In genomic region chr13:32993152-32993893, GRCm38 (mm10) we compare ENCODE assay signal across 10 mouse cellular contexts. TPM values are rescaled to one million over a fixed set of nuclear protein-coding genes. Genes with fewer than 3 reads are reported as not detected.
A peak's percentile ranks its signal among the peaks of the same experiment; 100 is the strongest.
DNase-seq lines count a peak whose midpoint lies in the region; ATAC-seq and TF ChIP-seq lines count a peak whose summit lies in the region.
"Had no signal": no experiment of that assay in that cellular context is flagged by ENCODE, and none has a peak within 500 bp of the region (broad histone marks: within the 10 kb centered on the region; RNA-seq: fewer than 3 reads in every experiment).

No protein-coding gene starts in this region.

- peak overlapping the region; percentile 53; the same call in 1 of the 2 replicates for H3K9ac ChIP-seq in liver, postnatal 0 days (replicated peaks)

- intact Hi-C loops in left cerebral cortex, postnatal 36 days (cut with DNase I) = no loop called here

- no peaks in the 10 kb centered on the region for H3K9me3 ChIP-seq in liver, postnatal 0 days (ENCODE audit: low read length)

- H3K27me3 ChIP-seq in liver, postnatal 0 days (ENCODE audit: insufficient read depth, low read length) = no peaks in the 10 kb centered on the region

- peak; percentile 48 to 81 for DNase-seq in adrenal gland, adult (ENCODE audit: inconsistent age in 2 of 2, low spot score in 1 of 2)
- no peak for DNase-seq in adrenal gland, postnatal 4 days (ENCODE audit: low spot score in 2 of 2)
- DNase-seq in thymus, postnatal 14 days = peak; percentile 35
- no peak for DNase-seq in thymus, adult 18-20 months
- DNase-seq in liver, postnatal 0 days = peak; percentile 68
- DNase-seq in yolk sac, embryonic 10.5 days (ENCODE audit: low spot score) = peak; percentile 21
- no peak for DNase-seq in left cerebral cortex, postnatal 36 days (ENCODE audit: low spot score in 2 of 2)
- no peak for DNase-seq in gastrocnemius, adult 18-20 months (ENCODE audit: low spot score)
- DNase-seq: right cerebral cortex, adult 18-20 months had no signal

- H3K4me2 ChIP-seq in liver, postnatal 0 days (ENCODE audit: low read depth, low read length) = peak overlapping the region; percentile 62

- WGBS in liver, postnatal 0 days (ENCODE audit: insufficient replicate concordance) = 30% methylated on average over 10 of the region's 10 CpGs

- TF ChIP-seq CTCF in liver, postnatal 0 days (IDR thresholded peaks at IDR 0.05; ENCODE audit: low read depth) = no peak

- peaks cover 18% of the 10 kb centered on the region for H3K4me1 ChIP-seq in liver, postnatal 0 days (ENCODE audit: insufficient read depth)

- H3K36me3 ChIP-seq in liver, postnatal 0 days (replicated peaks; ENCODE audit: insufficient read depth, low read length) = no peaks in the 10 kb centered on the region

- H3K4me3 ChIP-seq in liver, postnatal 0 days (ENCODE audit: low read depth, low read length) = peak overlapping the region; percentile 22; the same call in 1 of the 2 replicates

- peak; percentile 84 for TF ChIP-seq EP300 in liver, postnatal 0 days (IDR thresholded peaks at IDR 0.05; ENCODE audit: low read depth)

- ATAC-seq in liver, postnatal 0 days = peak; percentile 96

- peak overlapping the region; percentile 94 for H3K27ac ChIP-seq in liver, postnatal 0 days (ENCODE audit: low read depth)
- H3K27ac ChIP-seq: macrophage had no signal

RNA-seq across cellular contexts. Expression of gene Serpinb9, which starts 9.7 kb away (rescaled TPM):
- total RNA-seq in adrenal gland, postnatal 4 days (2021) = 10 to 100 TPM; 18.3 to 18.7 TPM
- 1.7 and 2.2 TPM in 2 replicates for polyA plus RNA-seq in liver, postnatal 0 days (2015; fragmentation: Nextera tagmentation; extraction: Ambion mirVana)
- total RNA-seq in left cerebral cortex, postnatal 36 days (2021) = 1 to 10 TPM; 4.3 to 4.6 TPM
- total RNA-seq in gastrocnemius, adult 18-20 months (2021) = 1 to 10 TPM; 1.8 to 2.8 TPM

RNA-seq across cellular contexts. Expression of gene Serpinb6b, which starts 28.3 kb away (rescaled TPM):
- 10 to 100 TPM; 60.3 to 62.4 TPM for total RNA-seq in adrenal gland, postnatal 4 days (2021)
- polyA plus RNA-seq in liver, postnatal 0 days (2015; fragmentation: Nextera tagmentation; extraction: Ambion mirVana) = 2.9 TPM in 2 replicates
- total RNA-seq in left cerebral cortex, postnatal 36 days (2021) = 1 to 10 TPM; 1.7 to 3.2 TPM
- 1 to 10 TPM; 2.2 to 2.9 TPM for total RNA-seq in gastrocnemius, adult 18-20 months (2021)

RNA-seq across cellular contexts. Expression of gene Serpinb9b, which starts 33.9 kb away (rescaled TPM):
- total RNA-seq in adrenal gland, postnatal 4 days (2021) = under 1 TPM in 1 of 2 experiments, not detected in 1; 0.08 TPM
- 0.15 TPM in 1 of 2 replicates, not detected in the other for polyA plus RNA-seq in liver, postnatal 0 days (2015; fragmentation: Nextera tagmentation; extraction: Ambion mirVana)
- total RNA-seq in left cerebral cortex, postnatal 36 days (2021) = not detected
- not detected for total RNA-seq in gastrocnemius, adult 18-20 months (2021)

Comparison
In these comparisons a context has a peak if more than half of its experiments do, and no peak if none do; other contexts are left out.
1. DNase-seq: peak in adrenal gland, adult (2 of 2), thymus, postnatal 14 days (single experiment), liver, postnatal 0 days (single experiment) and yolk sac, embryonic 10.5 days (single experiment); none in adrenal gland, postnatal 4 days (0 of 2), thymus, adult 18-20 months (0 of 2), left cerebral cortex, postnatal 36 days (0 of 2) and gastrocnemius, adult 18-20 months (single experiment).
2. RNA of gene Serpinb6b, which starts 28.3 kb away (total RNA-seq): 60.3 to 62.4 TPM in adrenal gland, postnatal 4 days; 1.7 to 3.2 TPM in left cerebral cortex, postnatal 36 days and 2.2 to 2.9 TPM in gastrocnemius, adult 18-20 months; every median in the first group is over 10 times any median in the second.